15 mouse cellular contexts compared by ENCODE assay signal in the genomic region with DNA sequence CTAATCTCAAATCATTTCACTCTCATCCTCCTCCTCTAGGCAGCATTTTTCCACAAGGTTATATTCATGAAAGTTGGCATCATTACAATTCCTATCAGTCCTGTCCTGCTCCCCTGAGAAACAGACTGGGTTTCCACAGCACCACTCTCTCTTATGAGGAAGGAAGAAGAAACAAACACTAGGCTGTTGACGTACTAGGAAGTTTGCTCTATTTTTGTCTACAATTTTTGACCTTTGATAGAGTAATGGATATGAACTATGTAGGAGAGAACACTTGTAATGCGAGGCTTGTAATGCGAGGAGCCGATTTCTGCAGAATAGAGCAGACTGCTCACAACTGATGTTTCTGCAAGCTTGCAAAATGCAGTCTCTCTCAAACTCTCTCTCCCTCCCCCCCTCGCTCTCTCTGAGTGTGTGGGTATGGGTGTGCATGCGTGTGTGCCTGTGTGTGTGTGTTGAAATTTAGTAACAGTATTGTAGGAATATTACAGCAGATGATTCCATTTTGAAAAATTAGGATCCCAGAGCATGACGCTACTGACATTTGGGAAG.
DNase-seq lines count a peak whose midpoint lies in the region; ATAC-seq and TF ChIP-seq lines count a peak whose summit lies in the region.
"Had no signal": no experiment of that assay in that cellular context is flagged by ENCODE, and none has a peak within 500 bp of the region (broad histone marks: within the 10 kb centered on the region; RNA-seq: fewer than 3 reads in every experiment).

No protein-coding gene starts in this region.

- peak; percentile 19 for DNase-seq in adrenal gland, adult 2 months
- DNase-seq in adrenal gland, postnatal 4 days (ENCODE audit: low spot score in 2 of 2): no peak
- DNase-seq in kidney, adult 9 months: peak; percentile 38
- DNase-seq in brain, embryonic 14.5 days (ENCODE audit: low read depth): peak; percentile 11
- peak; percentile 8 for DNase-seq in heart, postnatal 4 days
- DNase-seq in right cerebral cortex, adult 2 months (ENCODE audit: low spot score in 2 of 2): no peak
- no peak for DNase-seq in retina, postnatal 1 day
- DNase-seq: cerebellum, adult 11 months; liver, embryonic 13.5 days; spleen, adult 18-20 months; thymus, adult 2 months had no signal

- H3K4me1 ChIP-seq in kidney, embryonic 16.5 days (ENCODE audit: insufficient read depth, low read length): 0 out of 2 replicates have a peak, but pooled peaks cover 5% of the 10 kb centered on the region
- H3K4me1 ChIP-seq: embryonic facial prominence, embryonic 13.5 days; liver, embryonic 13.5 days had no signal

- H3K36me3 ChIP-seq in kidney, embryonic 16.5 days (ENCODE audit: insufficient read depth, low read length): no peaks in the 10 kb centered on the region
- H3K36me3 ChIP-seq: embryonic facial prominence, embryonic 13.5 days; liver, embryonic 13.5 days; midbrain, embryonic 15.5 days had no signal

- no peak for TF ChIP-seq CTCF in brain, embryonic 14.5 days (IDR thresholded peaks at IDR 0.05; ENCODE audit: borderline replicate concordance, extremely low read depth, insufficient read depth, insufficient read length)

- no peak overlapping the region for H3K9ac ChIP-seq in kidney, embryonic 16.5 days (replicated peaks; ENCODE audit: low read length)
- H3K9ac ChIP-seq: embryonic facial prominence, embryonic 13.5 days; liver, embryonic 13.5 days; midbrain, embryonic 15.5 days had no signal

- ATAC-seq in kidney, embryonic 16.5 days (ENCODE audit: low FRiP score, low TSS enrichment): no peak
- ATAC-seq: hindbrain, postnatal 0 days; midbrain, embryonic 15.5 days had no signal

- 78% methylated on average over 7 of the region's 7 CpGs for WGBS in kidney, embryonic 16.5 days

- H3K4me2 ChIP-seq in kidney, embryonic 16.5 days (replicated peaks; ENCODE audit: low read depth, low read length): no peak overlapping the region
- H3K4me2 ChIP-seq: embryonic facial prominence, embryonic 13.5 days; liver, embryonic 13.5 days; midbrain, embryonic 15.5 days had no signal

- no peaks in the 10 kb centered on the region for H3K9me3 ChIP-seq in kidney, embryonic 16.5 days (ENCODE audit: low read length)
- H3K9me3 ChIP-seq: embryonic facial prominence, embryonic 13.5 days; liver, embryonic 13.5 days; midbrain, embryonic 15.5 days had no signal

- no peak overlapping the region for H3K27ac ChIP-seq in kidney, embryonic 16.5 days (ENCODE audit: low read length)
- H3K27ac ChIP-seq: embryonic facial prominence, embryonic 13.5 days; hindbrain, postnatal 0 days; liver, embryonic 13.5 days; midbrain, embryonic 15.5 days had no signal

- no peak overlapping the region for H3K4me3 ChIP-seq in kidney, embryonic 16.5 days (ENCODE audit: low read length)
- H3K4me3 ChIP-seq: embryonic facial prominence, embryonic 13.5 days; liver, embryonic 13.5 days; midbrain, embryonic 15.5 days had no signal

- no peak for TF ChIP-seq POLR2A in brain, embryonic 14.5 days (IDR thresholded peaks at IDR 0.05; ENCODE audit: borderline replicate concordance, extremely low read depth, insufficient read depth, insufficient read length, poor library complexity, severe bottlenecking)

- no peaks in the 10 kb centered on the region for H3K27me3 ChIP-seq in kidney, embryonic 16.5 days (ENCODE audit: insufficient read depth, low read length)
- H3K27me3 ChIP-seq: embryonic facial prominence, embryonic 13.5 days; liver, embryonic 13.5 days; midbrain, embryonic 15.5 days had no signal

Comparison
In these comparisons a context has a peak if more than half of its experiments do, and no peak if none do; other contexts are left out.
1. DNase-seq: peak in adrenal gland, adult 2 months (single experiment), kidney, adult 9 months (single experiment), brain, embryonic 14.5 days (single experiment) and heart, postnatal 4 days (single experiment); none in adrenal gland, postnatal 4 days (0 of 2), right cerebral cortex, adult 2 months (0 of 2) and retina, postnatal 1 day (single experiment).